Mouse (Mus musculus) MEL (cell line): ENCODE data around the gene Syt7.

Experiments used
- NRF1 ChIP-seq: IDR thresholded peaks from 2 replicates; pipeline ENCODE4 v1.6.1; 2014; ENCODE audit warnings: low read depth, mild to moderate bottlenecking, inconsistent platforms, low read length, improper control_type of control experiment, moderate library complexity; ENCODE audit not compliant: poor library complexity, insufficient read depth, severe bottlenecking
- RCOR1 ChIP-seq: IDR thresholded peaks from 2 replicates; pipeline ENCODE4 v1.6.1; 2012; ENCODE audit warnings: low read depth, mild to moderate bottlenecking, inconsistent platforms, low read length, improper control_type of control experiment
- USF1 ChIP-seq: IDR thresholded peaks from 2 replicates; pipeline ENCODE4 v1.6.1; 2014; ENCODE audit warnings: low read depth, mild to moderate bottlenecking, inconsistent platforms, low read length, improper control_type of control experiment, moderate library complexity

DNA sequence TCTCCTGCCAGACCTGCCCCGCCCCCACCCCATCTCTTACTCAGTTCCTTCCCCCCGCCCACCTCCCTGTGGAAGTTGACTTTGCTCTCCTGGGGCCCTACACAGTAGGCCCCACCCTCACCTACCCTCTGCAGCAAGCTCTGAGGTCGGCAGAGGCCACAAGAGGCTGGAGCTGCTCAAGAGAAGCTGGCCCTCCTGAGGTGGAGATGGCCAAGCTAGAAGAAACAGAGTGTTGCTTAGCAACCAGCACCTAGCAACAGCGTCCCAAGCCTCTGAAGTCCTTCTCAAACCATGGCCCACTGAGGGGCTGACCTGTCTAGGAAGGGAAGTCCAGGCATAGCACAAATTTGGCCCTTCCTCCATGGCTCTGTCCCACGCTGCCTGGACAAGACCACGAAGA lies 93.8 kb downstream of the Syt7 start, which contains the start of gene Ppp1r32:
- TF ChIP-seq NRF1 (no peak), USF1 (no peak), RCOR1 (no peak)
